Mouse (Mus musculus): ENCODE results near the gene Limch1. TPM values are rescaled to one million over a fixed set of nuclear protein-coding genes. Genes with fewer than 3 reads are reported as not detected.

Limch1 gene
- total RNA-seq, 2 experiments from 2014 or later: 121 to 127 TPM

GRCm38 (mm10) chr5:66768034-66768433 is 22.4 kb downstream of the Limch1 start:
- DNase-seq (ENCODE audit: extremely low spot score in 1 of 2, low spot score in 2 of 2): no peak

GRCm38 (mm10) chr5:66769070-66769469 is 23.4 kb downstream of the Limch1 start:
- no peak for TF ChIP-seq CTCF (IDR thresholded peaks at IDR 0.05)
- Histone ChIP-seq H3K27ac (no peak overlapping the region), H3K4me3 (no peak overlapping the region)
- intact Hi-C loops (cut with DNase I): no loop called here
- no peak for DNase-seq (ENCODE audit: extremely low spot score in 1 of 2, low spot score in 2 of 2)

More at GRCm38 (mm10) chr5:66768034-66768433, 22.4 kb downstream of the Limch1 start:
- TF ChIP-seq CTCF (IDR thresholded peaks at IDR 0.05): no peak
- Histone ChIP-seq H3K4me3 (no peak overlapping the region), H3K27ac (no peak overlapping the region)
- intact Hi-C loops (cut with DNase I): no loop called here

DNA sequence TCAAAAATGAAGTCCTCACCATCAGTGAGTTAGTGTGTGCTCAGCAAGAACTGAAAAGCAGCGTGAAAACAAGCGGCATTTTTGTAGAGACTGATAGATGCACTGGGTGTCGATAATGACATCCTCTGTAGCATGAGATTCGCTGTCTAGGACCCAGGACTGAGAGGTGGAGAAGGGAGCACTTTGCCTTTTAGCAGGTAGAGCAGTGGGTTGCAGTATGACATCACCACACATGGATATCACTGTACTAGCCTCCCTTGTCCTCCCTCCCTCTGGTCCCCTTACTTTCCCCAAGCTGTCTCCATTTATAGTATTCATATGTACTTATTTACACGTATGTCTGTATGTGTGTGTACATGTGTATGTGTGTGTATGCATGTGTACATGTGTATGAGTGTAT is 23.9 kb downstream of the Limch1 start:
- no peak for TF ChIP-seq CTCF (IDR thresholded peaks at IDR 0.05)
- Histone ChIP-seq H3K27ac (no peak overlapping the region), H3K4me3 (no peak overlapping the region)
- intact Hi-C loops (cut with DNase I): no loop called here
- no peak for DNase-seq (ENCODE audit: extremely low spot score in 1 of 2, low spot score in 2 of 2)

DNA sequence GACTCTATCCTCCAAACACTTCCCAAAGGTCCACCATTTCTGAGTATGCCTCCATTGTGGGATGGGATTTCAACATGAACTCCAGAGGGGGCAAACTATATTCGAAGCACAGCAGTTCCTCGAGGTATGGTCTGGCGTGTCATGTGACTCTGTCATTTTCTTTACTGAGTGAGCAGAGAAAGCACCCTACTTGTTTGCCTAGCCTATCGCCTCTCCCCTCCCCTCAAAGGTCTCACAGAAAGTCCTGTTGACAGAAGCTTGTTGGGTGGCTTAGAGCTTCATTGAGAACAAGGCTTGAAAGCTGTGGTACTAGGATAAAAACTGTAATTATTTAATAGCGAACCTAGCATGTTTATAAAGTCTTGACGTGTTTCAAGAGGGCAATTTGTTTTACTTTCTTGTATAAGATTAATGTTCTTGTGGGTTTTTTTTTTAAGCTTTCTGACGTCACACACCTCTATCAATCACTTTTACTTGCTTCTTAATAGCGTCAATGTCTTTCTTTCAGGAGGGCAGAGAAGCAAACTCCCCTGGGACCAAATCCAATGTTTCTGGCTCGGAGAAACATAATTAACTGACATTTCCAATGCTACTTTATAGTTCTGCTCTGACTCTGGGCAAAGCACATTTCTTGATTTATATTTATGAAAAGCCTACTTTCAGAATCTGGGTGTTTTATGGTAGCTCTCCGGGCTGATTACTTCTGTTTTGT is 32.5 kb downstream of the Limch1 start:
- Histone ChIP-seq H3K27ac (no peak overlapping the region), H3K4me3 (no peak overlapping the region)
- intact Hi-C loops (cut with DNase I): no loop called here
- no peak for TF ChIP-seq CTCF (IDR thresholded peaks at IDR 0.05)
- no peak for DNase-seq (ENCODE audit: extremely low spot score in 1 of 2, low spot score in 2 of 2)

GRCm38 (mm10) chr5:66780371-66780770 is 34.7 kb downstream of the Limch1 start:
- DNase-seq (ENCODE audit: extremely low spot score in 1 of 2, low spot score in 2 of 2): no peak
- Histone ChIP-seq H3K27ac (no peak overlapping the region), H3K4me3 (no peak overlapping the region)
- no peak for TF ChIP-seq CTCF (IDR thresholded peaks at IDR 0.05)
- intact Hi-C loops (cut with DNase I): no loop called here

- no peak for DNase-seq (ENCODE audit: extremely low spot score in 1 of 2, low spot score in 2 of 2)
- TF ChIP-seq CTCF (IDR thresholded peaks at IDR 0.05): no peak
- H3K27ac ChIP-seq: no peak overlapping the region
- intact Hi-C loops (cut with DNase I): no loop called here
- H3K4me3 ChIP-seq: no peak overlapping the region
Observed at GRCm38 (mm10) chr5:66781507-66781906, 35.9 kb downstream of the Limch1 start.

DNA sequence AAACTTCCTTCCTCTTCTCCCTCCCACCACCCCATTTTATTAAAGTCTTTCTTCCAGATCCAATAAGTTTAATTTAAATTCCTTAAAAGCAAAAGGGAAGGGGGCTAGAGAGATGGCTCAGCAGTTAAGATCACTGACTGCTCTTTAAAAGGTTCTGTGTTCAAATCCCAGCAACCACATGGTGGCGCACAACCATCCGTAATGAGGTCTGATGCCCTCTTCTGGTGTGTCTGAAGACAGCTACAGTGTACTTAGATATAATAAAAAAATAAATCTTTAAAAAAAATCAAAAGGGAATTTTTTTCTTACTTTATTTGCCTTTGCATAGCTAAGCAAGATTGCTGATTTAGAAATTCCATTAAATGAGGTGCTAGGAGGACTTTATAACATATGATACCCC is 37.2 kb downstream of the Limch1 start:
- no peak; the same call in none of the 2 replicates for TF ChIP-seq CTCF (IDR thresholded peaks at IDR 0.05)
- H3K27ac ChIP-seq: no peak overlapping the region
- DNase-seq (ENCODE audit: extremely low spot score in 1 of 2, low spot score in 2 of 2): no peak
- no peak overlapping the region for H3K4me3 ChIP-seq
- intact Hi-C loops (cut with DNase I): no loop called here

- Histone ChIP-seq H3K27ac (no peak overlapping the region), H3K4me3 (no peak overlapping the region)
- intact Hi-C loops (cut with DNase I): no loop called here
- DNase-seq (ENCODE audit: extremely low spot score in 1 of 2, low spot score in 2 of 2): no peak
- TF ChIP-seq CTCF (IDR thresholded peaks at IDR 0.05): no peak
Observed at GRCm38 (mm10) chr5:66784624-66785361, 39.2 kb downstream of the Limch1 start.

- no peak for TF ChIP-seq CTCF (IDR thresholded peaks at IDR 0.05)
- intact Hi-C loops (cut with DNase I): no loop called here
- no peak overlapping the region for H3K27ac ChIP-seq
- H3K4me3 ChIP-seq: no peak overlapping the region
- DNase-seq (ENCODE audit: extremely low spot score in 1 of 2, low spot score in 2 of 2): no peak
Observed at GRCm38 (mm10) chr5:66785995-66786620, 40.5 kb downstream of the Limch1 start.

DNA sequence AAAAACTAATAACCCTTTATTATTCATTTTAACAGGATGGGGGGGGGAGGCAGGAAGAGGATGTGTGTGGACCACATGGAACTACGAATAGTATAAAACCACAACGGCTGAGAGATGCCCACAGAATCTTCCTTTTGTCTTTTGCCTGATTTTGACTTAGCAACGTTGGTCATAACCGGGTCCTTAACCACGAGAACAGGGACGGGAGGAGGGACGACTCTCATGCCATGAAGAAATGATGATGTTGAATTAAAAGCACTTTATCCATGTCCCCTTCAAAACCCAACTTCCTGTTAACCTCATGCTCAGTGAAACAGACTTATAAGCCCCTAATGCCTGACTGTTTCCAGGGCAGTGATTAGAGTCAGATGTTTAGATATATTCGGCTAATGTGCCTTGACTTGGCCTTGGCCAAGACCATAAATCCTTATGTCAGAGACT is 41.0 kb downstream of the Limch1 start:
- intact Hi-C loops (cut with DNase I): no loop called here
- Histone ChIP-seq H3K4me3 (no peak overlapping the region), H3K27ac (no peak overlapping the region)
- TF ChIP-seq CTCF (IDR thresholded peaks at IDR 0.05): no peak
- no peak for DNase-seq (ENCODE audit: extremely low spot score in 1 of 2, low spot score in 2 of 2)

DNA sequence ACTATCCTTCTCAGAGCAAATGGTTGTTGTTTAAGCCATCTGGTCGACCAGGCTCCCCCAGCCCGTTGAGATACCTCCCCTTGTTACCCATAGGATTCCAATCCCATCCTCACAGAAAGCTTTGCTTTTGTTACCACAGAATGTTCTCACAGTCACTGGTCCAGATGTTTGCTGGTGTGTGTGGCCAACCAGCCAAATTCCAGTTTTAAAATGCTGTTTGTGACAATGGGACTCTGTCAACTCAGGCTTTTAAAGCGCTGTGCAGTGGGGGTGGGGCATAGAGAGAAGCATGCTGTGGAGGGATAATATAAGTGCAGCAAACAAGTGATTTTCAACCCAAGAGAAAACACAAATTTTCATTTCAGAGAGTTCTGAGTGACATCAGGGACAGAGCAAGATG is 43.4 kb downstream of the Limch1 start:
- no peak overlapping the region for H3K4me3 ChIP-seq
- no peak for DNase-seq (ENCODE audit: extremely low spot score in 1 of 2, low spot score in 2 of 2)
- no peak overlapping the region for H3K27ac ChIP-seq
- intact Hi-C loops (cut with DNase I): no loop called here
- no peak for TF ChIP-seq CTCF (IDR thresholded peaks at IDR 0.05)

DNA sequence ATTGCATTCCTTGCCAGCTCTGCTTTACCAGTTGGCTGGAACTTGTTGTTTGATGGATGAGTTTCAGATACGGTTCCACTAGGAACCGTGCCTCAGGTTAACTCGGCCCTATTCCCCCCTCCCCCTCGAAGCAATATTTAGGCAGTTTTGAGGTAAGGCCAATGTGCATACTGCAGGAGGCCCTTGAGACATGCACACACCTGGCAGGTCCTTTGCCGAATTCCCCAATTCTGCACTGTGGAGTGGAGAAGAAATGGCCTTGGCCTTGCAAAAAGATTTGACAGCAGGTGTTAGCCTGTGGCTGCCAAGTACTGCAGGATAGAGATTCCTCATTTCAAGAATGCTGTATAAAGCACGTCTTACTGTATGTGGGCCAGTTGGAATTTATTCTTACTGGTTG is 45.5 kb downstream of the Limch1 start:
- no peak for DNase-seq (ENCODE audit: extremely low spot score in 1 of 2, low spot score in 2 of 2)
- no peak for TF ChIP-seq CTCF (IDR thresholded peaks at IDR 0.05)
- Histone ChIP-seq H3K4me3 (no peak overlapping the region), H3K27ac (no peak overlapping the region)
- intact Hi-C loops (cut with DNase I): no loop called here

Data from left cerebral cortex, adult 2 months (tissue).